Mouse (Mus musculus) small intestine, adult 2 months (tissue): ENCODE results near the gene Picalm.

Experiments
- CTCF ChIP-seq: fragments of 200-500 bp; IDR thresholded peaks from 2 replicates; pipeline ENCODE4 v1.5.1; 2012; ENCODE audit warnings: low read depth, mild to moderate bottlenecking, control low read depth, inconsistent platforms, low read length, moderate library complexity, mixed read lengths; ENCODE audit not compliant: insufficient replicate concordance, insufficient read length; ENCODE audit errors: extremely low read depth
- POLR2A ChIP-seq: fragments of 200-500 bp; IDR thresholded peaks from 2 replicates; pipeline ENCODE4 v1.6.1; 2012; ENCODE audit warnings: low read depth, mild to moderate bottlenecking, control low read depth, inconsistent platforms, low read length, moderate library complexity

- no peak for TF ChIP-seq CTCF
- TF ChIP-seq POLR2A = no peak
These were observed 725 bp downstream of the Picalm start for GRCm38 (mm10) chr7:90130501-90131375.
